Mouse (Mus musculus): Measurements from ENCODE around the gene Serpinb1c. TPM values are rescaled to one million over a fixed set of nuclear protein-coding genes. Genes with fewer than 3 reads are reported as not detected.

The Serpinb1c gene
- total and polyA plus RNA-seq, 2 experiments, result 0.15 to 0.28 TPM

- H3K36me3 ChIP-seq (ENCODE audit: control insufficient read depth, insufficient read depth, low read length), result no peaks in the 10 kb centered on the region
- H3K9ac ChIP-seq (ENCODE audit: low read depth, low read length), result no peak overlapping the region
- no peaks in the 10 kb centered on the region for H3K4me1 ChIP-seq (ENCODE audit: control insufficient read depth, insufficient read depth, low read length)
- TF ChIP-seq POLR2A (IDR thresholded peaks at IDR 0.05; ENCODE audit: extremely low read depth, insufficient read depth, low read length), result no peak
- TF ChIP-seq CTCF (IDR thresholded peaks at IDR 0.05; ENCODE audit: low read depth, low read length), result no peak
- no peak for DNase-seq (ENCODE audit: extremely low read depth, low read depth, low spot score)
- WGBS, result 70% methylated on average over 2 of the region's 2 CpGs
- H3K79me2 ChIP-seq (ENCODE audit: control insufficient read depth, insufficient read depth, low read length), result no peaks in the 10 kb centered on the region
- H3K27me3 ChIP-seq (ENCODE audit: control insufficient read depth, insufficient read depth, low read length), result no peaks in the 10 kb centered on the region
- no peak overlapping the region for H3K27ac ChIP-seq (replicated peaks; ENCODE audit: insufficient read depth, low read depth, low read length)
- H3K4me3 ChIP-seq (ENCODE audit: insufficient read depth, low read depth, low read length), result no peak overlapping the region
Observed at GRCm38 (mm10) chr13:32926661-32927060, 28.6 kb upstream of the Serpinb1c start.

GRCm38 (mm10) chr13:32924578-32925360 lies 26.8 kb upstream of the Serpinb1c start:
- H3K4me1 ChIP-seq (ENCODE audit: control insufficient read depth, insufficient read depth, low read length), result no peaks in the 10 kb centered on the region
- H3K27me3 ChIP-seq (ENCODE audit: control insufficient read depth, insufficient read depth, low read length), result no peaks in the 10 kb centered on the region
- 39% methylated on average over 7 of the region's 7 CpGs for WGBS
- H3K9ac ChIP-seq (ENCODE audit: low read depth, low read length), result no peak overlapping the region
- TF ChIP-seq POLR2A (IDR thresholded peaks at IDR 0.05; ENCODE audit: extremely low read depth, insufficient read depth, low read length) (no peak), CTCF (IDR thresholded peaks at IDR 0.05; ENCODE audit: low read depth, low read length) (no peak)
- H3K27ac ChIP-seq (replicated peaks; ENCODE audit: insufficient read depth, low read depth, low read length), result no peak overlapping the region
- H3K4me3 ChIP-seq (ENCODE audit: insufficient read depth, low read depth, low read length), result no peak overlapping the region
- no peaks in the 10 kb centered on the region for H3K79me2 ChIP-seq (ENCODE audit: control insufficient read depth, insufficient read depth, low read length)
- no peak for DNase-seq (ENCODE audit: extremely low read depth, low read depth, low spot score)
- H3K36me3 ChIP-seq (ENCODE audit: control insufficient read depth, insufficient read depth, low read length), result no peaks in the 10 kb centered on the region

GRCm38 (mm10) chr13:32922622-32923021 lies 24.6 kb upstream of the Serpinb1c start:
- TF ChIP-seq POLR2A (IDR thresholded peaks at IDR 0.05; ENCODE audit: extremely low read depth, insufficient read depth, low read length), result no peak
- H3K27ac ChIP-seq (replicated peaks; ENCODE audit: insufficient read depth, low read depth, low read length), result no peak overlapping the region
- H3K4me3 ChIP-seq (ENCODE audit: insufficient read depth, low read depth, low read length), result no peak overlapping the region
- no peaks in the 10 kb centered on the region for H3K4me1 ChIP-seq (ENCODE audit: control insufficient read depth, insufficient read depth, low read length)
- no peaks in the 10 kb centered on the region for H3K36me3 ChIP-seq (ENCODE audit: control insufficient read depth, insufficient read depth, low read length)
- H3K79me2 ChIP-seq (ENCODE audit: control insufficient read depth, insufficient read depth, low read length), result no peaks in the 10 kb centered on the region
- no peaks in the 10 kb centered on the region for H3K27me3 ChIP-seq (ENCODE audit: control insufficient read depth, insufficient read depth, low read length)
- DNase-seq (ENCODE audit: extremely low read depth, low read depth, low spot score), result no peak
- H3K9ac ChIP-seq (ENCODE audit: low read depth, low read length), result no peak overlapping the region

DNA sequence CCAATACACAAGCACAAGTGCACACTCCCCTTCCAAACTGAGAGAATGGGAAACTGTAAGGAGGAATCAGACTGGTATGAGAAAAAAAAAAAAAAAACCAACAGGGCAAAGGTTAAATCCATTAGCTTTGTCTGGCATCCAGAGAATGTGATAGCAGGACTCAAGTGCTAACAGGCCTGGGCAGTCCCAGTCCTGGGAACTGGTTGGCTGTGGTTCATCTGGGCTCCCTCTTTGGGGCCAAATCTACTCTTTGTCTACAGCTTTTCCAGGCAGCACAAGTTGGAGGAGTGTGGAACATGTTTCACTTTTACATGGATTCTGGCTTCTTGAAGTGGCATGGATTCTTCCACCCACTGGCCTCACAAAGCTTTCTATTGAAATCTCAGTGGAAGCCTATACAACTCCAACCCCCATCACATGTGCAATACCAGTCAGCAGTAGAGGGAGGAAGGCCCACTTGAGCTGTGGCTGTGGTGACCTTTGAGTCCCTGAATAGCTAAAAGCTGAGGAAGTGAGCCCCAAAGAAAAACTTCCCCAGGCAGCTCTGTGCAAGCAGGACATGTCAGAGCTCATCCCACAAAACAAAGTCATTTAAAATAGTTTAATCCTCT lies 14.9 kb upstream of the Serpinb1c start:
- H3K4me1 ChIP-seq (ENCODE audit: control insufficient read depth, insufficient read depth, low read length), result no peaks in the 10 kb centered on the region
- peak; percentile 36 for DNase-seq (ENCODE audit: extremely low read depth, low read depth, low spot score)
- H3K27me3 ChIP-seq (ENCODE audit: control insufficient read depth, insufficient read depth, low read length), result no peaks in the 10 kb centered on the region
- no peak overlapping the region for H3K4me3 ChIP-seq (ENCODE audit: insufficient read depth, low read depth, low read length)
- no peaks in the 10 kb centered on the region for H3K79me2 ChIP-seq (ENCODE audit: control insufficient read depth, insufficient read depth, low read length)
- TF ChIP-seq CTCF (IDR thresholded peaks at IDR 0.05; ENCODE audit: low read depth, low read length) (no peak), POLR2A (IDR thresholded peaks at IDR 0.05; ENCODE audit: extremely low read depth, insufficient read depth, low read length) (no peak)
- no peak overlapping the region for H3K27ac ChIP-seq (replicated peaks; ENCODE audit: insufficient read depth, low read depth, low read length)
- H3K9ac ChIP-seq (ENCODE audit: low read depth, low read length), result no peak overlapping the region
- H3K36me3 ChIP-seq (ENCODE audit: control insufficient read depth, insufficient read depth, low read length), result no peaks in the 10 kb centered on the region

GRCm38 (mm10) chr13:32908182-32908581 lies 10.2 kb upstream of the Serpinb1c start:
- 63% methylated on average over 3 of the region's 3 CpGs for WGBS
- TF ChIP-seq POLR2A (IDR thresholded peaks at IDR 0.05; ENCODE audit: extremely low read depth, insufficient read depth, low read length), result no peak
- no peak for TF ChIP-seq CTCF (IDR thresholded peaks at IDR 0.05; ENCODE audit: low read depth, low read length)
- Histone ChIP-seq H3K9ac (ENCODE audit: low read depth, low read length) (no peak overlapping the region), H3K27me3 (ENCODE audit: control insufficient read depth, insufficient read depth, low read length) (no peaks in the 10 kb centered on the region), H3K4me1 (ENCODE audit: control insufficient read depth, insufficient read depth, low read length) (no peaks in the 10 kb centered on the region), H3K36me3 (ENCODE audit: control insufficient read depth, insufficient read depth, low read length) (no peaks in the 10 kb centered on the region), H3K4me3 (ENCODE audit: insufficient read depth, low read depth, low read length) (no peak overlapping the region), H3K79me2 (ENCODE audit: control insufficient read depth, insufficient read depth, low read length) (no peaks in the 10 kb centered on the region), H3K27ac (replicated peaks; ENCODE audit: insufficient read depth, low read depth, low read length) (no peak overlapping the region)
- peak; percentile 22 for DNase-seq (ENCODE audit: extremely low read depth, low read depth, low spot score)
